Mouse (Mus musculus) embryonic facial prominence, embryonic 13.5 days (tissue): ENCODE results near the gene Rnf130. TPM values are rescaled to one million over a fixed set of nuclear protein-coding genes. Genes with fewer than 3 reads are reported as not detected.

Experiments
- ATAC-seq: fragments of 200-750 bp; cut with Nextera tagmentation; 2 replicates; pipeline ENCODE4 v1.8.0; 2017; ENCODE audit warnings: low read depth; ENCODE audit not compliant: insufficient number of reproducible peaks, insufficient read depth, low FRiP score, low TSS enrichment
- H3K27ac ChIP-seq: fragments of 300-500 bp; sonication (generic); 2 replicates; pipeline ENCODE4 v1.5.1; 2015; ENCODE audit warnings: moderate library complexity, mild to moderate bottlenecking, inconsistent platforms
- H3K27me3 ChIP-seq: fragments of 300-500 bp; sonication (generic); 2 replicates; pipeline ENCODE4 v1.6.1; 2015; ENCODE audit warnings: mild to moderate bottlenecking, inconsistent platforms
- H3K36me3 ChIP-seq: fragments of 300-500 bp; sonication (generic); 2 replicates; pipeline ENCODE4 v1.6.1; 2015; ENCODE audit warnings: mild to moderate bottlenecking, inconsistent platforms
- H3K4me1 ChIP-seq: fragments of 300-500 bp; sonication (generic); 2 replicates; pipeline ENCODE4 v1.6.1; 2015; ENCODE audit warnings: inconsistent platforms
- H3K4me2 ChIP-seq: fragments of 300-500 bp; sonication (generic); 2 replicates; pipeline ENCODE4 v1.6.1; 2015; ENCODE audit warnings: moderate library complexity, mild to moderate bottlenecking, inconsistent platforms
- H3K4me3 ChIP-seq: fragments of 300-500 bp; sonication (generic); 2 replicates; pipeline ENCODE4 v1.5.1; 2015; ENCODE audit warnings: mild to moderate bottlenecking, inconsistent platforms
- H3K9ac ChIP-seq: fragments of 300-500 bp; sonication (generic); 2 replicates; pipeline ENCODE4 v1.6.1; 2015; ENCODE audit warnings: mild to moderate bottlenecking, inconsistent platforms
- H3K9me3 ChIP-seq: fragments of 300-500 bp; sonication (generic); 2 replicates; pipeline ENCODE4 v1.6.1; 2016; ENCODE audit warnings: inconsistent platforms
- WGBS: fragments of 180-500 bp; shearing (Covaris S2); methylation state at CpG from one replicate; pipeline ENCODE4 v1.1.7; 2015; ENCODE audit warnings: mixed read lengths; 5-methylcytosine and 5-hydroxymethylcytosine counted together
- polyA plus RNA-seq: library from polyadenylated mRNA; unstranded; fragments of >200 nt; fragmentation: Nextera tagmentation; extraction: Ambion mirVana; gene quantifications from 2 replicates; pipeline ENCODE4 v1.2.1, GENCODE M21; 2015

Rnf130 gene
- 75.4 and 91.9 TPM in 2 replicates for polyA plus RNA-seq

- H3K9ac ChIP-seq = peak within 1 kb of the TSS; percentile 97
- no peaks in the 10 kb centered on the region; the same call in 1 of the 2 replicates for H3K27me3 ChIP-seq
- no peaks in the 10 kb centered on the region for H3K36me3 ChIP-seq
- H3K4me3 ChIP-seq = peak within 1 kb of the TSS; percentile 96
- H3K4me1 ChIP-seq = peaks cover 15% of the 10 kb centered on the region
- WGBS = under 1% methylated on average over 104 of the region's 129 CpGs
- peak within 1 kb of the TSS; percentile 66 for H3K4me2 ChIP-seq
- peak within 1 kb of the TSS; percentile 92 for H3K27ac ChIP-seq
- ATAC-seq = peak; percentile 84
- no peaks in the 10 kb centered on the region for H3K9me3 ChIP-seq
Measured at GRCm38 (mm10) chr11:50024833-50025720, at the start of gene Rnf130. Rnf130 (plus strand) TSS chr11:50025346.

- no peaks in the 10 kb centered on the region; the same call in 1 of the 2 replicates for H3K9me3 ChIP-seq
- H3K36me3 ChIP-seq = no peaks in the 10 kb centered on the region
- no peak overlapping the region for H3K9ac ChIP-seq
- H3K4me2 ChIP-seq = no peak overlapping the region
- no peak for ATAC-seq
- WGBS = 76% methylated on average over 10 of the region's 10 CpGs
- H3K4me1 ChIP-seq = no peaks in the 10 kb centered on the region
- H3K27ac ChIP-seq = no peak overlapping the region
- H3K4me3 ChIP-seq = no peak overlapping the region
- H3K27me3 ChIP-seq = no peaks in the 10 kb centered on the region
Measured at GRCm38 (mm10) chr11:49977963-49978568, 47.1 kb upstream of the Rnf130 start.

GRCm38 (mm10) chr11:49978935-49979334 is 46.2 kb upstream of the Rnf130 start:
- no peaks in the 10 kb centered on the region for H3K36me3 ChIP-seq
- WGBS = 87% methylated on average over 8 of the region's 8 CpGs
- H3K27ac ChIP-seq = no peak overlapping the region
- ATAC-seq = no peak
- H3K4me3 ChIP-seq = no peak overlapping the region
- no peaks in the 10 kb centered on the region; the same call in 1 of the 2 replicates for H3K9me3 ChIP-seq
- H3K9ac ChIP-seq = no peak overlapping the region
- no peaks in the 10 kb centered on the region for H3K27me3 ChIP-seq
- no peak overlapping the region for H3K4me2 ChIP-seq
- H3K4me1 ChIP-seq = no peaks in the 10 kb centered on the region

GRCm38 (mm10) chr11:49980681-49981235 is 44.4 kb upstream of the Rnf130 start:
- Histone ChIP-seq H3K27me3 (no peaks in the 10 kb centered on the region), H3K9me3 (no peaks in the 10 kb centered on the region), H3K4me3 (no peak overlapping the region), H3K27ac (no peak overlapping the region), H3K9ac (no peak overlapping the region), H3K4me2 (no peak overlapping the region), H3K36me3 (no peaks in the 10 kb centered on the region), H3K4me1 (no peaks in the 10 kb centered on the region)
- no peak for ATAC-seq
- 74% methylated on average over 6 of the region's 6 CpGs for WGBS

- H3K36me3 ChIP-seq = no peaks in the 10 kb centered on the region
- no peaks in the 10 kb centered on the region for H3K27me3 ChIP-seq
- ATAC-seq = no peak
- H3K4me3 ChIP-seq = no peak overlapping the region
- H3K9ac ChIP-seq = no peak overlapping the region
- 69% methylated on average over 7 of the region's 7 CpGs for WGBS
- no peaks in the 10 kb centered on the region for H3K4me1 ChIP-seq
- no peak overlapping the region for H3K27ac ChIP-seq
- no peaks in the 10 kb centered on the region for H3K9me3 ChIP-seq
- H3K4me2 ChIP-seq = no peak overlapping the region
Measured at GRCm38 (mm10) chr11:49981321-49981963, 43.7 kb upstream of the Rnf130 start.

- Histone ChIP-seq H3K4me2 (no peak overlapping the region), H3K36me3 (no peaks in the 10 kb centered on the region), H3K4me1 (no peaks in the 10 kb centered on the region), H3K4me3 (no peak overlapping the region), H3K27ac (no peak overlapping the region), H3K27me3 (no peaks in the 10 kb centered on the region), H3K9me3 (no peaks in the 10 kb centered on the region), H3K9ac (no peak overlapping the region)
- WGBS = 87% methylated on average over 4 of the region's 4 CpGs
- ATAC-seq = no peak
Measured at GRCm38 (mm10) chr11:49982094-49982493, 43.1 kb upstream of the Rnf130 start.

- Histone ChIP-seq H3K4me1 (no peaks in the 10 kb centered on the region), H3K27ac (no peak overlapping the region), H3K9me3 (no peaks in the 10 kb centered on the region), H3K27me3 (no peaks in the 10 kb centered on the region), H3K9ac (no peak overlapping the region), H3K36me3 (no peaks in the 10 kb centered on the region), H3K4me3 (no peak overlapping the region), H3K4me2 (no peak overlapping the region)
- no peak for ATAC-seq
- WGBS = 44% methylated on average over 4 of the region's 4 CpGs
Measured at GRCm38 (mm10) chr11:49982881-49983280, 42.3 kb upstream of the Rnf130 start.

GRCm38 (mm10) chr11:49983875-49984552 is 41.1 kb upstream of the Rnf130 start:
- ATAC-seq = no peak
- Histone ChIP-seq H3K4me3 (no peak overlapping the region), H3K9ac (no peak overlapping the region), H3K9me3 (no peaks in the 10 kb centered on the region), H3K36me3 (no peaks in the 10 kb centered on the region), H3K4me2 (no peak overlapping the region), H3K27ac (no peak overlapping the region), H3K4me1 (no peaks in the 10 kb centered on the region), H3K27me3 (no peaks in the 10 kb centered on the region)
- WGBS = 65% methylated on average over 4 of the region's 4 CpGs

GRCm38 (mm10) chr11:49985009-49985408 is 40.1 kb upstream of the Rnf130 start:
- no peak for ATAC-seq
- H3K4me3 ChIP-seq = no peak overlapping the region
- H3K4me2 ChIP-seq = no peak overlapping the region
- no peaks in the 10 kb centered on the region for H3K4me1 ChIP-seq
- WGBS = 88% methylated on average over 4 of the region's 4 CpGs
- H3K9ac ChIP-seq = no peak overlapping the region
- H3K27me3 ChIP-seq = no peaks in the 10 kb centered on the region
- H3K9me3 ChIP-seq = no peaks in the 10 kb centered on the region
- H3K27ac ChIP-seq = no peak overlapping the region
- no peaks in the 10 kb centered on the region for H3K36me3 ChIP-seq

- Histone ChIP-seq H3K27me3 (no peaks in the 10 kb centered on the region), H3K4me3 (no peak overlapping the region), H3K36me3 (no peaks in the 10 kb centered on the region), H3K27ac (no peak overlapping the region), H3K4me2 (no peak overlapping the region), H3K4me1 (peaks cover 7% of the 10 kb centered on the region; the same call in 1 of the 2 replicates), H3K9ac (no peak overlapping the region), H3K9me3 (no peaks in the 10 kb centered on the region)
- ATAC-seq = no peak
- whole genome bisulfite sequencing = 20% methylated on average over 10 of the region's 10 CpGs
Measured at GRCm38 (mm10) chr11:49986277-49987036, 38.7 kb upstream of the Rnf130 start.
